Mouse (Mus musculus): ENCODE measurements around the gene Rph3a. TPM values are rescaled to one million over a fixed set of nuclear protein-coding genes. Genes with fewer than 3 reads are reported as not detected.
A peak's percentile ranks its signal among the peaks of the same experiment; 100 is the strongest.

The Rph3a gene
- total RNA-seq (2022): 1 to 10 TPM; 3.5 to 9.1 (median 6.0) TPM

- no peak for DNase-seq
Measured at GRCm38 (mm10) chr5:121009811-121010569, at the start of gene Rph3a. Rph3a (minus strand) TSS chr5:121010092.

- no peak for DNase-seq
Measured at GRCm38 (mm10) chr5:121058261-121058660, 48.4 kb upstream of the Rph3a start.

DNA sequence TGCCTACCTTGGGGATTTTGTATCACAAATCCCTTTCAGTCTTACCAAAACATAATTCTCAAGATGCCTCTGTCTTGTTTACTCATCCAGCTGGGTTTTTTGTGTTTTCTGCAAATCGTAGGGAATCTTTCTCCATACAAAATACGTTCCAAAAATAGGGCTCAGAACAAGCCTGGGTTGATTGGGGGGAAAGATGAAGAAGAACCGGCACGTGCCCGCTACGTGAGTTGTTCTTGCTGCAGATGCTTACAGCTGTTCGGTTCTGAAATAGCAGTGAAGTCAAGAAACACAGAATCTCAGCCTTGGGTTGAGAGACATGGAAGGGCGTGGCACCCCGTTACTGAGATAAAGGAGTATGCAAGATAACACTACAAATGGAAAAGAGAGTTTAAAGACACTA is 44.0 kb upstream of the Rph3a start:
- no peak for DNase-seq

- DNase-seq: no peak
Measured at GRCm38 (mm10) chr5:121041791-121042190, 31.9 kb upstream of the Rph3a start.

DNA sequence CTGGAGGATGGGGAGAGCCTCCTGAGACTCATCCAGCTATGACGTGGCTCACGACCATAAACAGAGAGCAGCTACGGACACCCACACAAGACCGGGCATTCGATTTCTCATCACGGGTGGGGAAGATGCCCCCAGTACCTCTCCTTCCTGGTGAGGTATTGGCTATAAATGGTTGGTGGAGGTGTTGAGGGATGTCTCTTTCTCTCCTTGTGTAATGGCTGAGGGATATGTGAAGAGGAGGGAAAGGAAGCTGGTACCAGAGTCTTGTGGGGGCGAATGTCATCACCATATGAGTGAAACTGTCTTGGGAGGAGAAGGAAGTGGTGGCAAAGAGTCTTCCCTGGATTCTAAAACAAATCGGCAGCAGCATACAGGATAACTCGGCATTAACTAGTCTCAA is 29.6 kb upstream of the Rph3a start:
- no peak for DNase-seq

DNA sequence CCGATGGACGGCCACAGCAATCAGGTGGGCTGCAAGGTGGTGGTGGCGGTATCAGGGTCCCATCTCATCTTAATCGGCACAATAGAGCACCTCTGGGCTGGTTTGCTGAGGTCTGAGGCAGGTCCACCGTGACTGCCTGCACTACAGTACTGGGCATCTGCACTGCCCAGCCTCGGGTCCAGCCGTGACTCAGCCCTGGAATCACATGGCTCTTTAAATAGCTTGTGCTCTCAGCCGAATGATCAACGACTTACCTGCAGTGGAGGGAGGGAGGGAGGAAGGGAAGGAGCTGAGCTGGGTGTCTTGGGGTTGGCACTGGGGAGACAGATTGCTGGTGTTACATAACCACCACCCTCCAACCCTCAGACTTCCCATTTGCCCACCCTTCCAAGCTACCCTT is 20.3 kb upstream of the Rph3a start:
- DNase-seq: no peak

- DNase-seq: no peak
Measured at GRCm38 (mm10) chr5:121019505-121019904, 9.6 kb upstream of the Rph3a start.

DNA sequence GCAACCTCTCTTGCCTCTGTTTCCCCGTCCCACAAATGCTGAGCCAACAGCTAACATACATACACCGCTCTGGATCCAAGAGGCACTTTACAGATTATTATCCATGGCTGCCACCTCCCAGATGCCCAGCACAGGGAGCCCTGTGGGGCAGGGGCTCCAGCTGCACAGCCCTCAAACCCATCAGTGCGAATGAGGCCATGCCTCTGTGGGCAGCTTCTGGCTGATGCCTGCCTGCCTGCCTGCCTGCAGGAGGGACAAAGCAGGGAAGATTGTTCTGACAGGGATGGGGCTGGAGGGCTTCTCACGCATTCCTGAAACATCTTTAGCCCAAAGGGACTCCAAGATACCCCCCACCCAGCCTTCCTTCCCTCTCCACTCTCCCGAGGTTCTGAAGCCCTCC is 7.8 kb upstream of the Rph3a start:
- no peak for DNase-seq

DNA sequence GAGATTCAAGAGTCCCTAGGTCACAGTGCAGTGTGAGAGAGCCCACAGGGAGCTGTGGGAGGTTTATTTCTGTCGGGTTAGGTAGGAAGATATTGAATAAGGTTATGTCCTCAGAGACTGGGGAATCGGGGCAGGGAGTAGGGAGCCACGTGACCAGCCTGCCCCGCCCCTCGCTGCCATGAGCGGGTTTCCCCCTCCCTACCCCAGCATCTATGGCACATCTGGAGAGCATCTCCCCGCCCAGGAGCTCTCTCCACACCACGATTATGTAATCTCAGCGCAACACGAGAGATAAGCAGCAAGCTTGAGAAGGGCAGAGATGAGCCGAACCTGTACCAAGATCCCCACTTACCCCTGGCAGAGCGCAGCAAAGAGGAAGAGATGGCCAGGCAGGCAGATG is 6.5 kb upstream of the Rph3a start:
- no peak for DNase-seq

DNA sequence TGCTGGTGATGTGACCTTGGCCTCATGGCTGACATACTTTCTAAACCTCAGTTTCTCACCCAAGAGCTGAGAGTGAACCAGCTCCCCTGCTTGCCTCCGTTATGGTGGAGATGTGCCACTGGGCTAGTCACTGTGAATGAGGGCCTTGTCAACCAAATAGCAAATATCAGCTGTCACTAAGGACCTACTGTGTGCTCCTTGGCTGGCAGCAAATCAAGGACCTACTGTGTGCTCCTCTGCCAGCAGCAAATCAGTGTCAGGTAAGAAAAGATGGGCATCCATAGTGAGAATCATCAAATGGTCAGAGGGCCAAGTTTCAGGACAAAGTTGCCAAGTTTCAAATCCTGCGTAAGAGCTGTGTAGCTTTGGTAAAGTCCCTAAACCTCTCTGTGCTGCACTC is 4.6 kb upstream of the Rph3a start:
- DNase-seq: no peak

GRCm38 (mm10) chr5:121011962-121012361 is 2.1 kb upstream of the Rph3a start:
- no peak for DNase-seq

DNA sequence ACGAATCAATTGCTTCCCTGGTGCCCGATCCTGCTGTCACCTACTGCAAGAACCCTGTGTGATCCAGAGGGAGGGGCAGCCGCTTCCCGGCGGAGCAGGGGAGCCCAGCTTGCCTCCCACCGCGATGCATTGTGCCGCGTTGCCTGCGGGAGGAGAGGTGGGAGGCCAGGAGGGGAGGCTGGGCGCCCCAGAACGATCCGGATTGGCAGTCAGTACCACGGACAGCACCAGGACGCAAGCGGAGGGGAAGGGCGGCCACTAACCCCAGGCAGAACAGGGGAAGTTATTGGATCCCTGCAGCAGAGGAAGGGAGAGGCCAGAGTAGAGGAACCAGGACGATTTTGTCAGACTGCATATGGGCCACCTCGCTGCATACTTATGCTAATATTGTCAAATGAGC is 486 bp downstream of the Rph3a start:
- DNase-seq: peak; percentile 11

DNA sequence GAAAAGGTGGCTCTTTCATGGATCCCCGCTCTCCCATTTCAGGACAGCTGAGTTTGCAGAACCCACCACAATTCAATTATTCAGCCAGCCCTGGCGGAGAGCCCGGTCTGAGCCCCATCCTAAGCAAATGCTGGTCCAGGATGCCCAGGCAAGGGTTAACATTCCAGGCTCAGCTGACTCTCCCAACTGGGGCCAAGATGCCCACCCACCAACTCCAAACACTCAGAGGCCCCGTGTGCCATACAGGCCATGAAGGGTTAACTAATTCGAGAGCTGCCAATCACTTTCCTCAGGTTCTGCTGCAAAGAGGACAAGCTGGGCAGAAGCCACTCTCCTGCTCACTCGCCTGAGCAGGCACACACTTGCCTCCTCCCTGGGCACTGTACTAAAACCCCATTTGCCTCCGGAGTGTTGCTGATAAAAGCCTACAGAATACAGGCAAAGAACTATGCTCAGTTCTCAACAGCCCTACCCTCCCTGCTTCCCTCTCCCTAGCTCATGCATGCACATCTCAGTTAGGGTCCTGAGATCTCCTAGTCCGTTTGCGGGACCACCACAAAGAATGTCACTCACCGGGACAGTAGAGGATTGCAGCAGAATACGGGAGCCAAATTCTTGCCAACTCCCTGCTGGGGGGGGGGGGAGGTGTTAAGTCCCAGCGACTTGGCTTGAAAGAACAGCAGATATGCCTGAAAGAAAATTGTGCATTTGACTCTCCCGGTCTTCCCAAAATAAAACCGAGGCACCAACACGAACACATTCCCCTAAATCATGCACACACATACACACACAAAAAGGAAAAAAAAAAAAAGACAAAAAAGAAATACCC is 1.3 kb downstream of the Rph3a start:
- DNase-seq: no peak

- DNase-seq: no peak
Measured at GRCm38 (mm10) chr5:121007563-121007962, 2.3 kb downstream of the Rph3a start.

GRCm38 (mm10) chr5:121007130-121007529 is 2.8 kb downstream of the Rph3a start:
- no peak for DNase-seq

GRCm38 (mm10) chr5:121006176-121006575 is 3.7 kb downstream of the Rph3a start:
- DNase-seq: no peak

DNA sequence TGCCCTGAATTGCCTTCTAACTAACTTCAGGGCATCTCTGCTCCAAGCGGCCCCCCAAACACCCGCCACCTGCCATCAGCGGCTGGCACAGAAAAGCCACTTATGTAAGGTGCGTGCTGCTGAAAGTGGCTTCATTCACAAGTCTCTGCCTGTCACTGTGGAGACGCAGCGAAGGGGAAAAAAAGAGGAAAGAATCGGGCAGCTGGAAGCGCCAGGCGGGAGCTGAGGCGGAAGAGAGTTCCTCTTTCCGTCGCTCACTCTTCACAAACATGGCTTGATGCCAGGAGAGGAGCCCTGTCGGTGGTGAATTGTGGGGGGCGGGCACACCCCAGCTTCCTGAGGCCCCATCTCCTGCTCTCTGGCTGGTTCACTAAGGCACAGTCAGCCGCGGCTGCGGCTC is 6.1 kb downstream of the Rph3a start:
- no peak for DNase-seq

DNA sequence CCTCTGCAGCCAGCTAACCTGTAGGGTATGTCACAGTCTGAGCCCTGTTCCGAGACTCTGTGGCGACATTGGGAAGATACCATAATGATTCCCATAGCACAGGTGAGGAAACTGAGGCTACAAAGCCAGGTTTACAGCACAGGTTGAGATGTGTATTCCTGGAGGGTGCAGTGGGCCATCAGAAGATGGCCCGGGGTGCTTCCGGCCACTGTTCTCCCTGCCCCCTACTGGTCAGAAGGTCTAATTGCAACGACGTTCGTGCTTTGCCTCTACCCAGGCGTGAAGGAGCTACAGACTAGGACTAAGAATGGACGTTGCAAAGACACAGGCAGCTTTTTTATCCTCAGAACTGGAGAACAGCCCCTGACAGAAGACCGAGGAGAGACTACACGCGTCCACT is 10.3 kb downstream of the Rph3a start:
- DNase-seq: no peak

- DNase-seq: no peak
Measured at GRCm38 (mm10) chr5:120988373-120988772, 21.5 kb downstream of the Rph3a start.

GRCm38 (mm10) chr5:120983029-120983428 is 26.9 kb downstream of the Rph3a start:
- DNase-seq: no peak

DNA sequence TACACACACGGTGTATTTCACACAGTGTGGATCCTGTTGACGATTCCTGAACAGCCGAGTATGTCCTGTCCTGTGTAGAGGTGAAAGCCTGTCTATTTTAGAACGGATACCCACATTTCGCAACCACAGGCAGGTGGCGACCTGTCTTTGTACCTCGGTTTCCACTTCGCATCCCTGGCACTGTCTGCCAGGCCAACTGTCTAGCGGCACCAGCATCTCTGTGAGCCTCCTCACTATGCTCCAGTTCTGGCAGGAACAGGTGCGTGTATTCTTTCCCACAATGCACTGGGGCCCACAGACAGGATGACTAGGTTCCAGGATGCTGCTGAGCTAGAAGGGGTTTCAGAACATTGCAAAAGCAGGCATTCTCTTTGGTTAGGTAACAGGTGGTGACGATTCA is 28.7 kb downstream of the Rph3a start:
- no peak for DNase-seq

GRCm38 (mm10) chr5:120980116-120980515 is 29.8 kb downstream of the Rph3a start:
- DNase-seq: no peak

- DNase-seq: no peak
Measured at GRCm38 (mm10) chr5:120976138-120976537, 33.8 kb downstream of the Rph3a start.

DNA sequence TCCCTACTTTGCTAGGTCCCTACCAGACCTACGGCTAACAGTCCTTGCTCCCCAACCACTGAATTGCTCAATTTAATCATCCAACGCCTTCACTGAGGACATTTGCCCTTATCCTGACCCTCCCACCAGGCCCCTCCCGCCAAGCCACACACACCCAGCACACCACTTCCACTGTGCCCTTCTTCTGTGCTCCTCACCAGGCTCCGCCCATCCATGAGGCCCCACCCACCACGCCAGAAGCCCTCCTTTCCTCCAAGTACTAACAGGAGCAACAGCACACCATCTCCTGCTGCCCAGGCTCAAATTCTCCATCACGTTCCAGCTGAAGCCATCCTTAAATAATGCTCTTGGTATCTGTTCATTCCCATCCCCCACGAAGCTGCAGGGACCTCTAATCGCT is 35.4 kb downstream of the Rph3a start:
- DNase-seq: no peak
